In genomic region chr6:119224451-119225195, GRCm38 (mm10) we compare ENCODE assay signal across 14 mouse cellular contexts. TPM values are rescaled to one million over a fixed set of nuclear protein-coding genes. Genes with fewer than 3 reads are reported as not detected.
DNase-seq lines count a peak whose midpoint lies in the region; ATAC-seq and TF ChIP-seq lines count a peak whose summit lies in the region.
"Had no signal": no experiment of that assay in that cellular context is flagged by ENCODE, and none has a peak within 500 bp of the region (broad histone marks: within the 10 kb centered on the region; RNA-seq: fewer than 3 reads in every experiment).

No protein-coding gene starts in this region.

- peaks cover 18% of the 10 kb centered on the region for H3K36me3 ChIP-seq in hindbrain, embryonic 10.5 days
- H3K36me3 ChIP-seq in hindbrain, embryonic 11.5 days (ENCODE audit: control insufficient read depth, insufficient read depth, low read length) = 0 out of 2 replicates have a peak, but pooled peaks cover 2% of the 10 kb centered on the region
- no peaks in the 10 kb centered on the region for H3K36me3 ChIP-seq in stomach, embryonic 15.5 days
- H3K36me3 ChIP-seq in stomach, postnatal 0 days (ENCODE audit: control insufficient read depth, insufficient read depth, low read length) = no peaks in the 10 kb centered on the region
- peaks cover 16% of the 10 kb centered on the region for H3K36me3 ChIP-seq in hindbrain, embryonic 14.5 days (replicated peaks; ENCODE audit: control insufficient read depth, insufficient read depth)
- H3K36me3 ChIP-seq: lung, embryonic 15.5 days had no signal

- ATAC-seq in hindbrain, embryonic 11.5 days (ENCODE audit: low FRiP score) = no peak
- no peak for ATAC-seq in stomach, embryonic 15.5 days (ENCODE audit: insufficient read depth, low FRiP score, low read depth)
- no peak for ATAC-seq in stomach, postnatal 0 days (ENCODE audit: low FRiP score, low TSS enrichment)
- peak; percentile 70 for ATAC-seq in hindbrain, embryonic 14.5 days (ENCODE audit: low FRiP score)
- no peak for ATAC-seq in CD4-positive, CD25-positive, alpha-beta regulatory T cell, adult 4 months
- ATAC-seq: inflammation-experienced regulatory T-cells, adult 6 months had no signal

- 79% methylated on average over 13 of the region's 13 CpGs for WGBS in hindbrain, embryonic 10.5 days
- WGBS in hindbrain, embryonic 11.5 days = 74% methylated on average over 13 of the region's 13 CpGs
- 49% methylated on average over 13 of the region's 13 CpGs for WGBS in stomach, embryonic 15.5 days
- WGBS in stomach, postnatal 0 days = 39% methylated on average over 13 of the region's 13 CpGs
- 37% methylated on average over 13 of the region's 13 CpGs for WGBS in hindbrain, embryonic 14.5 days

- TF ChIP-seq CTCF in stomach, postnatal 0 days (IDR thresholded peaks at IDR 0.05; ENCODE audit: low read depth) = no peak

- no peak for TF ChIP-seq EP300 in stomach, postnatal 0 days (optimal IDR thresholded peaks at IDR 0.05)

- H3K9ac ChIP-seq in hindbrain, embryonic 11.5 days (ENCODE audit: low read depth, low read length) = no peak overlapping the region
- H3K9ac ChIP-seq in stomach, embryonic 15.5 days = no peak overlapping the region
- H3K9ac ChIP-seq in stomach, postnatal 0 days (ENCODE audit: low read length) = no peak overlapping the region
- no peak overlapping the region for H3K9ac ChIP-seq in hindbrain, embryonic 14.5 days
- H3K9ac ChIP-seq: limb, embryonic 15.5 days; lung, embryonic 15.5 days; midbrain, embryonic 12.5 days had no signal

- H3K27me3 ChIP-seq in hindbrain, embryonic 10.5 days (ENCODE audit: insufficient read depth, poor library complexity, severe bottlenecking) = no peaks in the 10 kb centered on the region
- no peaks in the 10 kb centered on the region for H3K27me3 ChIP-seq in hindbrain, embryonic 11.5 days (ENCODE audit: control insufficient read depth, insufficient read depth, low read length)
- H3K27me3 ChIP-seq in stomach, embryonic 15.5 days (replicated peaks) = no peaks in the 10 kb centered on the region
- H3K27me3 ChIP-seq in stomach, postnatal 0 days (ENCODE audit: control insufficient read depth, insufficient read depth, low read length) = no peaks in the 10 kb centered on the region
- H3K27me3 ChIP-seq in hindbrain, embryonic 14.5 days (ENCODE audit: control insufficient read depth, insufficient read depth, low read length) = no peaks in the 10 kb centered on the region
- H3K27me3 ChIP-seq: limb, embryonic 15.5 days; lung, embryonic 15.5 days; midbrain, embryonic 12.5 days had no signal

- H3K4me2 ChIP-seq in hindbrain, embryonic 11.5 days (replicated peaks; ENCODE audit: low read depth, low read length) = no peak overlapping the region
- no peak overlapping the region for H3K4me2 ChIP-seq in stomach, embryonic 15.5 days
- no peak overlapping the region for H3K4me2 ChIP-seq in stomach, postnatal 0 days (replicated peaks; ENCODE audit: low read depth)
- peak overlapping the region; percentile 16; the same call in 1 of the 2 replicates for H3K4me2 ChIP-seq in hindbrain, embryonic 14.5 days (replicated peaks)
- H3K4me2 ChIP-seq: heart, embryonic 11.5 days; limb, embryonic 15.5 days; lung, embryonic 15.5 days; midbrain, embryonic 12.5 days had no signal

- no peak for DNase-seq in hindbrain, embryonic 10.5 days (ENCODE audit: low spot score)
- DNase-seq in hindbrain, embryonic 11.5 days (ENCODE audit: low spot score) = no peak
- DNase-seq in stomach, postnatal 0 days (ENCODE audit: low spot score) = no peak
- peak; percentile 43 for DNase-seq in hindbrain, embryonic 14.5 days (ENCODE audit: low spot score)
- no peak for DNase-seq in kidney, adult 18-20 months
- DNase-seq in heart, adult 9 months (ENCODE audit: low spot score in 2 of 2) = no peak
- DNase-seq: kidney, postnatal 4 days had no signal

- peak overlapping the region; percentile 16; the same call in 1 of the 2 replicates for H3K27ac ChIP-seq in hindbrain, embryonic 10.5 days
- H3K27ac ChIP-seq in hindbrain, embryonic 11.5 days (ENCODE audit: low read depth, low read length) = no peak overlapping the region
- peak overlapping the region; percentile 26; the same call in 1 of the 2 replicates for H3K27ac ChIP-seq in stomach, embryonic 15.5 days
- H3K27ac ChIP-seq in stomach, postnatal 0 days (replicated peaks) = no peak overlapping the region
- peak overlapping the region; percentile 70 for H3K27ac ChIP-seq in hindbrain, embryonic 14.5 days
- H3K27ac ChIP-seq: limb, embryonic 15.5 days; lung, embryonic 15.5 days; midbrain, embryonic 12.5 days had no signal

- no peaks in the 10 kb centered on the region for H3K9me3 ChIP-seq in hindbrain, embryonic 10.5 days
- H3K9me3 ChIP-seq in hindbrain, embryonic 11.5 days (ENCODE audit: control insufficient read depth, low read length) = no peaks in the 10 kb centered on the region
- no peaks in the 10 kb centered on the region for H3K9me3 ChIP-seq in stomach, embryonic 15.5 days
- H3K9me3 ChIP-seq in stomach, postnatal 0 days (ENCODE audit: control insufficient read depth, low read length) = no peaks in the 10 kb centered on the region
- no peaks in the 10 kb centered on the region for H3K9me3 ChIP-seq in hindbrain, embryonic 14.5 days (ENCODE audit: control insufficient read depth, low read length)
- H3K9me3 ChIP-seq: limb, embryonic 15.5 days; lung, embryonic 15.5 days; midbrain, embryonic 12.5 days had no signal

- H3K4me3 ChIP-seq in hindbrain, embryonic 10.5 days = no peak overlapping the region
- no peak overlapping the region for H3K4me3 ChIP-seq in hindbrain, embryonic 11.5 days (ENCODE audit: low read depth, low read length)
- no peak overlapping the region for H3K4me3 ChIP-seq in stomach, embryonic 15.5 days (replicated peaks)
- no peak overlapping the region for H3K4me3 ChIP-seq in stomach, postnatal 0 days (ENCODE audit: low read depth, low read length)
- H3K4me3 ChIP-seq in hindbrain, embryonic 14.5 days (replicated peaks; ENCODE audit: low read length) = no peak overlapping the region
- H3K4me3 ChIP-seq: limb, embryonic 15.5 days; lung, embryonic 15.5 days; midbrain, embryonic 12.5 days had no signal

- H3K4me1 ChIP-seq in hindbrain, embryonic 10.5 days (replicated peaks) = no peaks in the 10 kb centered on the region; the same call in 1 of the 2 replicates
- 0 out of 2 replicates have a peak, but pooled peaks cover 3% of the 10 kb centered on the region for H3K4me1 ChIP-seq in hindbrain, embryonic 11.5 days (replicated peaks; ENCODE audit: control insufficient read depth, insufficient read depth, low read length)
- H3K4me1 ChIP-seq in stomach, embryonic 15.5 days = no peaks in the 10 kb centered on the region
- no peaks in the 10 kb centered on the region for H3K4me1 ChIP-seq in stomach, postnatal 0 days (replicated peaks; ENCODE audit: control insufficient read depth, insufficient read depth)
- H3K4me1 ChIP-seq in hindbrain, embryonic 14.5 days (replicated peaks; ENCODE audit: control insufficient read depth, insufficient read depth, low read length) = peaks cover 24% of the 10 kb centered on the region

RNA-seq across cellular contexts. Expression of gene Cacna2d4, which starts 11.7 kb away (rescaled TPM):
- 0.02 and 0.09 TPM in 2 replicates for polyA plus RNA-seq in hindbrain, embryonic 10.5 days (2016; fragmentation: Nextera tagmentation; extraction: Ambion mirVana)
- polyA plus RNA-seq in hindbrain, embryonic 11.5 days (2014; fragmentation: Nextera tagmentation; extraction: Ambion mirVana) = 0.05 TPM in 1 of 2 replicates, not detected in the other
- 0.03 and 0.12 TPM in 2 replicates for polyA plus RNA-seq in stomach, embryonic 15.5 days (2015; fragmentation: Nextera tagmentation; extraction: Ambion mirVana)
- polyA plus RNA-seq in stomach, postnatal 0 days (2015; fragmentation: Nextera tagmentation; extraction: Ambion mirVana) = 0.13 and 0.23 TPM in 2 replicates
- 0.35 and 0.57 TPM in 2 replicates for polyA plus RNA-seq in hindbrain, embryonic 14.5 days (2014; fragmentation: Nextera tagmentation; extraction: Ambion mirVana)
- 10 to 100 TPM; 13.5 to 16.6 TPM for polyA plus RNA-seq in CD4-positive, CD25-positive, alpha-beta regulatory T cell, adult 4 months (2017; shearing (Covaris generic))
- polyA plus RNA-seq: heart, embryonic 11.5 days had no signal

RNA-seq across cellular contexts. Expression of gene Cacna1c, which starts 28.4 kb away (rescaled TPM):
- polyA plus RNA-seq in hindbrain, embryonic 10.5 days (2016; fragmentation: Nextera tagmentation; extraction: Ambion mirVana) = 2.7 and 2.8 TPM in 2 replicates
- 3.6 and 4.0 TPM in 2 replicates for polyA plus RNA-seq in hindbrain, embryonic 11.5 days (2014; fragmentation: Nextera tagmentation; extraction: Ambion mirVana)
- polyA plus RNA-seq in stomach, embryonic 15.5 days (2015; fragmentation: Nextera tagmentation; extraction: Ambion mirVana) = 4.0 and 5.2 TPM in 2 replicates
- polyA plus RNA-seq in stomach, postnatal 0 days (2015; fragmentation: Nextera tagmentation; extraction: Ambion mirVana) = 2.0 and 2.3 TPM in 2 replicates
- polyA plus RNA-seq in hindbrain, embryonic 14.5 days (2014; fragmentation: Nextera tagmentation; extraction: Ambion mirVana) = 7.4 and 10.1 TPM in 2 replicates
- 1 to 10 TPM in 1 of 2 experiments, under 1 TPM in 1; 0.49 to 1.4 TPM for polyA plus RNA-seq in CD4-positive, CD25-positive, alpha-beta regulatory T cell, adult 4 months (2017; shearing (Covaris generic))

RNA-seq across cellular contexts. Expression of gene Dcp1b, which starts 49.6 kb away (rescaled TPM):
- polyA plus RNA-seq in hindbrain, embryonic 10.5 days (2016; fragmentation: Nextera tagmentation; extraction: Ambion mirVana) = 10.0 and 11.1 TPM in 2 replicates
- polyA plus RNA-seq in hindbrain, embryonic 11.5 days (2014; fragmentation: Nextera tagmentation; extraction: Ambion mirVana) = 10.8 and 10.9 TPM in 2 replicates
- 7.4 and 7.6 TPM in 2 replicates for polyA plus RNA-seq in stomach, embryonic 15.5 days (2015; fragmentation: Nextera tagmentation; extraction: Ambion mirVana)
- 4.8 and 5.3 TPM in 2 replicates for polyA plus RNA-seq in stomach, postnatal 0 days (2015; fragmentation: Nextera tagmentation; extraction: Ambion mirVana)
- polyA plus RNA-seq in hindbrain, embryonic 14.5 days (2014; fragmentation: Nextera tagmentation; extraction: Ambion mirVana) = 11.6 and 12.6 TPM in 2 replicates
- 10 to 100 TPM; 15.1 to 19.9 TPM for polyA plus RNA-seq in CD4-positive, CD25-positive, alpha-beta regulatory T cell, adult 4 months (2017; shearing (Covaris generic))

Comparison
In these comparisons a context has a peak if more than half of its experiments do, and no peak if none do; other contexts are left out.
1. H3K27ac ChIP-seq: peak in hindbrain, embryonic 10.5 days (single experiment), stomach, embryonic 15.5 days (single experiment) and hindbrain, embryonic 14.5 days (single experiment); none in hindbrain, embryonic 11.5 days (single experiment) and stomach, postnatal 0 days (single experiment).